ENCODE assay signal across 9 mouse cellular contexts in genomic region chr12:70679701-70680425, GRCm38 (mm10).
DNase-seq lines count a peak whose midpoint lies in the region; ATAC-seq and TF ChIP-seq lines count a peak whose summit lies in the region.
"Had no signal": no experiment of that assay in that cellular context is flagged by ENCODE, and none has a peak within 500 bp of the region (broad histone marks: within the 10 kb centered on the region; RNA-seq: fewer than 3 reads in every experiment).

No protein-coding gene starts in this region.

- H3K27ac ChIP-seq in intestine, embryonic 15.5 days: no peak overlapping the region
- no peak overlapping the region for H3K27ac ChIP-seq in intestine, postnatal 0 days (ENCODE audit: low read depth, low read length)
- 0 out of 2 replicates have a peak overlapping the region, but pooled peaks have one; percentile 9 for H3K27ac ChIP-seq in forebrain, embryonic 14.5 days (ENCODE audit: low read depth, low read length)

- WGBS in intestine, embryonic 15.5 days: 67% methylated on average over 20 of the region's 20 CpGs
- WGBS in intestine, postnatal 0 days: 73% methylated on average over 20 of the region's 20 CpGs
- WGBS in forebrain, embryonic 14.5 days: 57% methylated on average over 20 of the region's 20 CpGs

- H3K4me1 ChIP-seq in intestine, embryonic 15.5 days (replicated peaks): no peaks in the 10 kb centered on the region
- no peaks in the 10 kb centered on the region for H3K4me1 ChIP-seq in intestine, postnatal 0 days (replicated peaks; ENCODE audit: control insufficient read depth, insufficient read depth, low read length)
- H3K4me1 ChIP-seq in forebrain, embryonic 14.5 days (ENCODE audit: control insufficient read depth, insufficient read depth, low read length): peaks cover 9% of the 10 kb centered on the region; the same call in 1 of the 2 replicates

- intact Hi-C loops in heart, postnatal 10 days (cut with DNase I): no loop called here

- DNase-seq in forebrain, embryonic 14.5 days (ENCODE audit: low spot score): peak; percentile 67
- DNase-seq in heart, postnatal 10 days: peak; percentile 80 to 83
- DNase-seq in mesoderm, embryonic 11.5 days (ENCODE audit: low read depth, low spot score): peak; percentile 41
- DNase-seq in testis, postnatal 10 days (ENCODE audit: low spot score): peak; percentile 55
- DNase-seq in adrenal gland, adult 2 months: no peak
- no peak for DNase-seq in thymus, postnatal 14 days

- H3K27me3 ChIP-seq in intestine, embryonic 15.5 days (replicated peaks): no peaks in the 10 kb centered on the region
- H3K27me3 ChIP-seq in intestine, postnatal 0 days (replicated peaks; ENCODE audit: control insufficient read depth, insufficient read depth, low read length): no peaks in the 10 kb centered on the region
- H3K27me3 ChIP-seq in forebrain, embryonic 14.5 days (replicated peaks; ENCODE audit: control insufficient read depth, insufficient read depth, low read length): no peaks in the 10 kb centered on the region

- no peaks in the 10 kb centered on the region for H3K9me3 ChIP-seq in intestine, embryonic 15.5 days
- H3K9me3 ChIP-seq in intestine, postnatal 0 days (ENCODE audit: control insufficient read depth): no peaks in the 10 kb centered on the region
- no peaks in the 10 kb centered on the region for H3K9me3 ChIP-seq in forebrain, embryonic 14.5 days (replicated peaks; ENCODE audit: control insufficient read depth, low read length)

- TF ChIP-seq CTCF in intestine, postnatal 0 days (IDR thresholded peaks at IDR 0.05; ENCODE audit: low read depth): no peak; the same call in 1 of the 2 replicates

- H3K4me2 ChIP-seq in intestine, embryonic 15.5 days (replicated peaks): no peak overlapping the region
- no peak overlapping the region for H3K4me2 ChIP-seq in intestine, postnatal 0 days (replicated peaks; ENCODE audit: low read depth)
- no peak overlapping the region for H3K4me2 ChIP-seq in forebrain, embryonic 14.5 days (ENCODE audit: low read length)

- peak; percentile 45 for ATAC-seq in intestine, embryonic 15.5 days
- no peak for ATAC-seq in intestine, postnatal 0 days
- ATAC-seq in forebrain, embryonic 14.5 days: peak; percentile 85

- H3K4me3 ChIP-seq in intestine, embryonic 15.5 days (replicated peaks): no peak overlapping the region
- no peak overlapping the region for H3K4me3 ChIP-seq in intestine, postnatal 0 days (ENCODE audit: low read depth, low read length)
- no peak overlapping the region for H3K4me3 ChIP-seq in forebrain, embryonic 14.5 days (ENCODE audit: low read depth, low read length)
- H3K4me3 ChIP-seq: erythroblast, embryonic 14.5 days had no signal

- H3K9ac ChIP-seq in intestine, embryonic 15.5 days: no peak overlapping the region
- no peak overlapping the region for H3K9ac ChIP-seq in intestine, postnatal 0 days (ENCODE audit: low read depth, low read length)
- H3K9ac ChIP-seq in forebrain, embryonic 14.5 days (ENCODE audit: low read length): no peak overlapping the region

- H3K36me3 ChIP-seq in intestine, embryonic 15.5 days: no peaks in the 10 kb centered on the region
- H3K36me3 ChIP-seq in intestine, postnatal 0 days (ENCODE audit: control insufficient read depth, insufficient read depth): no peaks in the 10 kb centered on the region
- H3K36me3 ChIP-seq in forebrain, embryonic 14.5 days (ENCODE audit: control insufficient read depth, insufficient read depth, low read length): no peaks in the 10 kb centered on the region

Comparison
In these comparisons a context has a peak if more than half of its experiments do, and no peak if none do; other contexts are left out.
1. DNase-seq: peak in forebrain, embryonic 14.5 days (single experiment), heart, postnatal 10 days (2 of 2), mesoderm, embryonic 11.5 days (single experiment) and testis, postnatal 10 days (single experiment); none in adrenal gland, adult 2 months (single experiment) and thymus, postnatal 14 days (single experiment).